Mouse (Mus musculus): ENCODE results near the gene Zfp948.
A peak's percentile ranks its signal among the peaks of the same experiment; 100 is the strongest.

Gene Zfp948

GRCm38 (mm10) chr17:21566728-21567349 is at the start of gene Zfp948:
Gene Zfp948, plus strand, starts transcription at chr17:21567008.
- peak; percentile 90 for DNase-seq (ENCODE audit: low read depth, low spot score)

DNA sequence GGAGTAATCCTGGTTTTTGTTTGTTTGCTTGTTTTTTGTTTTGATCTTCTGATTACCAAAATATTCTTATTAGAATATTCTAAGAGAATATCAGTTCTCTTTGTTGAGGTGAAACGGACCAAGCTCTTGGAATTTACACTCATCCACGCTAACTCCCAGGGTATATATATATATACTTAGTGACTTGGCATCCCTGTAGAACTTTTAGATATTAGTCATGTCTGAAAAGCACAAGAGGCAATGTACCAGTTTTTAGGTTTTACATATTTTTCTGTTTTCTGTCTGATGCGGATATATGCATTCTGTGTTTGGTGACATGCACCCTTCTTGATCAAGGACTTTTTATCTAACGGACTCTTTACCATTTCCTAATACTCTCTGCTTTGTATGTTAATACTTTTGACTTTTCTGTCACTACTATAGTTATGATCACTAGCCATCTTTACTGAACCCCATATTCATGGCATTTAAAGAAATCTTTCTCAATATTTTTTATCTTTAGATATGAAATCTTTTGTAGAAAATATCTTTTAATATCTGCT is 49.6 kb upstream of the Zfp948 start:
- no peak for DNase-seq (ENCODE audit: low read depth, low spot score)

GRCm38 (mm10) chr17:21526270-21526669 is 40.5 kb upstream of the Zfp948 start:
- DNase-seq (ENCODE audit: low read depth, low spot score), result no peak

GRCm38 (mm10) chr17:21530645-21531330 is 36.0 kb upstream of the Zfp948 start:
- no peak for DNase-seq (ENCODE audit: low read depth, low spot score)

DNA sequence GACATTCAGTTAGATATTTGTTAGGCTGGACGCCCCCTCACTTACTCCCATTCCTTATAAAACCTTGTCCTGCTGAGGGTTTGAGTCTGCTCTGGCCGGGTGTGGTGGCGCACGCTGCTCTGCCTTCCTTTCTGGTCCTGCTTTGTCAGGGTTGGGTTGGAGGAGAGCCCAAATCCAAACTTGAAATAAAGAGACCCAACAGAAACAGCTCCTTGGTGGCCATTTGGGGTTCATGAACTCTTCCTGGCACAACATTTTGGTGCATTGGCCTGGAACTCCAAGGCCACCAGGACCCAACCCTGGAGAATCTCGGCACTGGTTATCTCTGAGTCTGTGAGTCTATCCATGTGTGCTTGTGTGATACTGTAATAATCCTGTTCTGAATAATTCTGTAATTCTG is 35.2 kb upstream of the Zfp948 start:
- DNase-seq (ENCODE audit: low read depth, low spot score), result no peak

- peak; percentile 77 for DNase-seq (ENCODE audit: low read depth, low spot score)
These were observed 34.5 kb upstream of the Zfp948 start for GRCm38 (mm10) chr17:21532101-21532951.

GRCm38 (mm10) chr17:21533961-21534360 is 32.8 kb upstream of the Zfp948 start:
- no peak for DNase-seq (ENCODE audit: low read depth, low spot score)

DNA sequence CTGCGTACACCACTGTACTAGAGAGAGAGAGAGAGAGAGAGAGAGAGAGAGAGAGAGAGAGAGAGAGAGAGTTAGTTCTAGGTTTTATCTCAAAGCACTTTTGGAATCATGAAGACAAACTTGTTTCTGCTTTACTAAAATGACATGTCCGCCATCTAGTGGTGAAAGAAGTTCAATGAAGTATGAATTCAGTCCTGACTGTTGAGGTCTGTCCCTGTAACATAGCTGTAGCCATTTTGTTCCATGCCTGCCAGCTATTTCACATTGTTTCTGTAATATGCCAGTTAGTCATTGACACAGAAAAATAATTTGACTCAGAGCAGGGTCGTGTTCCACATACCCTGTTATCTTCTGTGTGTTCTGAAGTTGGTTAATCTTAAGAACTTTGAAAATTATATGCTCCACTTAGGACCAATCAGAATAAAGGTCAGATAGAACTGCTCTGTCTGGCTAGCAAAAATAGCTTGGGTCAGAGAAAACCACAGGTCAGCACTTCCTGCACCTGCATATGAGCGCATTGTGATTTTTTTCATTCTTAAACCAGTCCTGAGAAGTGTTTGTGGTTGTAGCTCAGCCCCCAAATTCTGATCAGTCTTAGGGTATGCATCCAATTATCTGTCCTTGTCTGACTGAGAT is 32.2 kb upstream of the Zfp948 start:
- peak; percentile 85 for DNase-seq (ENCODE audit: low read depth, low spot score)

DNA sequence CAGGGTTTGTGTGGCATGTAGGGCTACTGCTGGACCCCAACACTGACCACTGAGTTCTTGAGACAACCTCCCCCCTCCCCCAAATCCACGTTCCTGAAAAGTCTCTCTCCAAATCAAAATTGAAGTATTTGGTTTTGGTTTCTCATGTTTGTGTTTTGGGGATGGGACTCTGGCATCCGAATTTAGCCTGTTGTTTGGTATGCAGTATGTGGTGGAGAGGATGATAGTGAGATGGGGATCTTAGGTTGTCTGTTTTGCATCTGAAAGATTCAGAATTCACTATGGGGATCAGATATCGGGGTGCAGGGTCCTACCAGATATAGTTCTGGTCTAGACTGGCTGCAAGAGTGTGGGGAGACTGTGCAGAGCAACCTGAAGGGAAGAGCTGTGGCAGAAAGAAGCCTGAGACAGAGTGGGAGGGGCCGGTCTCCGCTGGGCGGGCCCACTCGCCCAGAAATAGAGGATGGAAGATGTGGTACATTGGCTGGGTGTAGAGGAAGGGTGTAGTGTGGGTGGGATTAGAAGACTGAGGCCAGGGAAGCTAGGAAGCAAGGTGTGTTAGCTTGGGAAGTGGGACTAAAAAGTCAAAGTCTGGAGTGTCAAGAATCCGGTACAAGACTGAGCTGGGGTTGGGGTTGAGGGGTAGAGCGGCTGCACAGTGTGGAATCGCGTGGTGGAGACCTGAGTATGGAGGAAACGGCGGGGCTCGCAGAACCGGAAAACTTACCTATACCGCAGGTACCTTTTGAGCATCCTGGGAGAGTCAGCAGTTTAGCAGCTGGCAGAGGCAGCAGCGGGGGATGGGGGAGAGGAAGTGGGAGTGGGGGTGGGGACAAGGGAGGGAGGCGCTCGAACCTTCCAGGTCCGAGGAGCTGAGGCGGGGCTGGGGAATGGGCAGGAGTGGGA is 31.5 kb upstream of the Zfp948 start, which contains the start of gene Zfp52:
Gene Zfp52 (plus strand): TSS at position 444 of the 906 bp plus-strand sequence.
- DNase-seq (ENCODE audit: low read depth, low spot score), result peak; percentile 30

- DNase-seq (ENCODE audit: low read depth, low spot score), result no peak
These were observed 30.7 kb upstream of the Zfp948 start for GRCm38 (mm10) chr17:21536096-21536495.

GRCm38 (mm10) chr17:21536676-21537075 is 30.1 kb upstream of the Zfp948 start:
- DNase-seq (ENCODE audit: low read depth, low spot score), result no peak

- DNase-seq (ENCODE audit: low read depth, low spot score), result no peak
These were observed 9.0 kb upstream of the Zfp948 start for GRCm38 (mm10) chr17:21557831-21558230.

DNA sequence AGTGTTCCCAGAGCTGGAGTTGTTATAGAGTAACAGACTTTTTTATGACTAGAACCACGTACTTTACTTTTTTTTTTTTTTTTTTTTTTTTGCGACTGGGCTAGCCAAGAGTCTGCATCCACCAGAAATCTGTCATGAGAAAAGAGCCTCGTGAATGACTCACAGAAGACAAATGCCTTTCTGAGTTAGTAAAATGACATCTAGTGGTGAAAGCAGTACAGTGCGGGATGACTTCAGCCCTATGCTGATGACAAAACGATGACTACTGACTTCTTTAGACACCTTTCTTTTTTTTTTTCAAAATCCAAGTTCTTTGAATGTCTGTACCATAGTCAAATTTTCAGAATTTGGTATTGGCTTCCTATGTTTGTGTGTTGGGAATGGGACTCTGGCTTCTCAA is 588 bp upstream of the Zfp948 start:
- DNase-seq (ENCODE audit: low read depth, low spot score), result peak; percentile 56

GRCm38 (mm10) chr17:21567696-21568095 is 888 bp downstream of the Zfp948 start:
- DNase-seq (ENCODE audit: low read depth, low spot score), result peak; percentile 40

GRCm38 (mm10) chr17:21579080-21579479 is 12.3 kb downstream of the Zfp948 start:
- DNase-seq (ENCODE audit: low read depth, low spot score), result no peak

- DNase-seq (ENCODE audit: low read depth, low spot score), result peak; percentile 69
These were observed 12.8 kb downstream of the Zfp948 start for GRCm38 (mm10) chr17:21579493-21580175.

DNA sequence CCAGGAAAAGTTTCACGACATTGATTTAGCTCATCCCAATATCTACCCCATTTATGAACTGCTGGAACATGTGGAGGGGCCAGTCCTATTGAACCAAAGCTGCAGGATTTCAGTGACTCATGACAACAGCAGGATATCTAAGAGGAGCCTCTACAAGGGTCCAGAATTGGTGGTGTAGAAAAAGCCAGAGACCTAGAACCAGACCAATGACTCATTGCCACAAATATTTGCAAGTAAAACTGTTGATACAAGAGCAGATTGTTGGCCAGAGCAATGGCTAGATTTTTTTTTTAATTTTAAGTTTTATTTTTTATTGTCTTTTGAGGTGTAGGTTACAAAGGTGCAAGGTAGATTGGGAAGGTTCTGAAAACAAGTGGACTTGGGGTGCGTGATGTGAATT is 18.7 kb downstream of the Zfp948 start:
- no peak for DNase-seq (ENCODE audit: low read depth, low spot score)

GRCm38 (mm10) chr17:21616356-21616755 is 49.5 kb downstream of the Zfp948 start:
- DNase-seq (ENCODE audit: low read depth, low spot score), result no peak

- DNase-seq (ENCODE audit: low read depth, low spot score), result no peak
These were observed 50.5 kb downstream of the Zfp948 start for GRCm38 (mm10) chr17:21617352-21617751.

DNA sequence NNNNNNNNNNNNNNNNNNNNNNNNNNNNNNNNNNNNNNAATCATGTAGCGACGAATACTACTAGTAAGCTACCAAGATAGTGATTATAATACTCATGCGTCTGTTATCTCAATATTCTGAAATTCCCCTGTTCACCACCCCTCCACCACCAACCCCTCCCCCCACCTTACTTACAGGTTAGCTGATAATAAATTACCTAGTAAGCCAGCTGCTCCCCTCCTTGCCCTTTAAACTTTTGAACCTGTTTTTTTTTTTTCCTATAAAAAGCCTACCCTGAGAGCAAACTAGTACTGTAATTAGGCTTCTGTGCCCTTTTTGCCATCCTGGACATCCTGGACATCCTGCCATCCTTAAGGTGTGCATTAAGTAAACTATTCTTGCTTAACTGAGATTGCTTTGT is 56.8 kb downstream of the Zfp948 start:
- DNase-seq (ENCODE audit: low read depth, low spot score), result peak; percentile 5
